Mouse (Mus musculus): ENCODE data around the gene Ptpn3. TPM values are rescaled to one million over a fixed set of nuclear protein-coding genes. Genes with fewer than 3 reads are reported as not detected.

The Ptpn3 gene
- polyA plus RNA-seq, 1 experiment from 2014 or later = 2.7 TPM

DNA sequence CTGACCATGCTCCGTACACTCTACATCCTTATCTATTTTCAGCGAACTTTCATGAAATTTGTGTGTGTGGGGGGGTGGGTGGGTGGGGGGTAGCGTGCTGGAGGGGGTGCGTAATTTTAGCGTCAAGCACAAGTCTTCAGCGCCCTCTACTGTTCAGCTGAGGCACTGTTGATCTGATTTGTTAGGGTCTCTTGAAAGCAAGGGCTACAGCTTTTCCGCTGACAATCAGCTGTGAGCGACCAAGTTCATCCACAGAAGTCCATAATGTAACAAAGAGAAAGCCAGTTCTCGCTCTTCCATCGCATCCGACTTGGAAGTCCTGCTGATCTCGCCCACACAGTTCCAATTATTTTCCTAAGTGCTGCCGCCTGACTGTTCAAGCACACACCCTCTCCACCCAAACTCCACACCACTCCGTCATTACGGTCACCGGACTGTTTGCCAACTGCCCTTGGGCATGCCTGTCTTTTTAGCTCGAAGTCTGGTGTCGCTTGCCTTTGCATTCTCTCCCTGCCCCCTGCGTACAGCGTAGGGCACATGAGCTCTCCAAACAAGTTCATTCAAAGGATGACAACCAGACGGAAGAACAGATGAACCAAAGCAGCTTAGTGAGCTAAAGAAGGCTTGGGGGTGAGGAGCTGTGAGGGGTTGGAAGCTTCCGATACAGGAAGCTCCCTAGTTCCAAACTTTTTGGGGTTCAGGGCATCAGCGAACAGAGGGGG, 19.1 kb upstream of the Ptpn3 start:
- Histone ChIP-seq H3K36me3 (ENCODE audit: control insufficient read depth, insufficient read depth, low read length) (no peaks in the 10 kb centered on the region), H3K27ac (ENCODE audit: low read depth, low read length) (no peak overlapping the region), H3K9ac (ENCODE audit: low read length) (no peak overlapping the region), H3K27me3 (ENCODE audit: control insufficient read depth, insufficient read depth, low read length) (no peaks in the 10 kb centered on the region), H3K9me3 (ENCODE audit: control insufficient read depth, low read length) (no peaks in the 10 kb centered on the region), H3K4me2 (ENCODE audit: low read depth) (no peak overlapping the region), H3K4me3 (ENCODE audit: low read depth, low read length) (no peak overlapping the region), H3K4me1 (ENCODE audit: control insufficient read depth, insufficient read depth, low read length) (no peaks in the 10 kb centered on the region)
- whole genome bisulfite sequencing = 46% methylated on average over 23 of the region's 23 CpGs
- DNase-seq (ENCODE audit: low spot score) = peak; percentile 43
- no peak for ATAC-seq (ENCODE audit: insufficient read depth, low FRiP score, low TSS enrichment)

DNA sequence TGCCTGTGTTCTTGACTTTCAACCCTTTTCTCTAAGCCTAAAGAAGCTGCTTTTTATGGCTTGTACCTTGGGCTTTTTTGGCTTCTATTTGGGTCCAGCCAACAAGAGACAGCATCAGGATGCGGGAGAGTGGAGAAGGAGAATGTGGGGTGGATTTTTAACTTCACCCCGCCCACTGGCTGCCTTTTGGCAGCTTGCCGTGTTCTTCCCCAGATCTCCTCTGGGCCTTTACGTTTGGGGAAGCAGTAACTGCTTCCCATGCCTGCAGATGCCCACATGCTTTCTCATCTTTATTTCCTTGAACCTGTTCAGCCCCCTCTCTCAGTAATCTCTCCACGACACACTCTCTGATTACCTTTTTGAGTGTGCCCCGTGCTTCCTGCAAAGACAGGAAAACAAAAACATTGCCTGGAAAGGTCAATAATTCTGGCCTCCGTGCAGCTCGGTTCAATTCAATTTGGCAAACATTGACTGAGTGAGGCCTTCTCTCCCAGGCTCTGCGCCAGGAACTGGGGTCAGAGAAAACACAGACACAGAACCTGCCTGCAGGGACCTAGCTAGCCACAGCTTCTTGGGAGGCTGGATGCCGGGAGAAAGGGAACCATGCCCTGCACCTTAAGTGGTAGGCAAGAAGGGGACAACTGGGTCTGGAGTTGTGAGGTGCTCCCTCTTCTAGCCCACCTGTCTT, 17.0 kb upstream of the Ptpn3 start:
- H3K36me3 ChIP-seq (ENCODE audit: control insufficient read depth, insufficient read depth, low read length) = no peaks in the 10 kb centered on the region
- no peak for DNase-seq (ENCODE audit: low spot score)
- no peaks in the 10 kb centered on the region for H3K27me3 ChIP-seq (ENCODE audit: control insufficient read depth, insufficient read depth, low read length)
- no peak overlapping the region for H3K4me2 ChIP-seq (ENCODE audit: low read depth)
- no peak for ATAC-seq (ENCODE audit: insufficient read depth, low FRiP score, low TSS enrichment)
- no peak overlapping the region for H3K27ac ChIP-seq (ENCODE audit: low read depth, low read length)
- no peaks in the 10 kb centered on the region for H3K9me3 ChIP-seq (ENCODE audit: control insufficient read depth, low read length)
- no peaks in the 10 kb centered on the region for H3K4me1 ChIP-seq (ENCODE audit: control insufficient read depth, insufficient read depth, low read length)
- 51% methylated on average over 10 of the region's 10 CpGs for WGBS
- H3K4me3 ChIP-seq (ENCODE audit: low read depth, low read length) = no peak overlapping the region
- H3K9ac ChIP-seq (ENCODE audit: low read length) = no peak overlapping the region

GRCm38 (mm10) chr4:57312256-57313166, 10.9 kb upstream of the Ptpn3 start:
- no peak for DNase-seq (ENCODE audit: low spot score)

DNA sequence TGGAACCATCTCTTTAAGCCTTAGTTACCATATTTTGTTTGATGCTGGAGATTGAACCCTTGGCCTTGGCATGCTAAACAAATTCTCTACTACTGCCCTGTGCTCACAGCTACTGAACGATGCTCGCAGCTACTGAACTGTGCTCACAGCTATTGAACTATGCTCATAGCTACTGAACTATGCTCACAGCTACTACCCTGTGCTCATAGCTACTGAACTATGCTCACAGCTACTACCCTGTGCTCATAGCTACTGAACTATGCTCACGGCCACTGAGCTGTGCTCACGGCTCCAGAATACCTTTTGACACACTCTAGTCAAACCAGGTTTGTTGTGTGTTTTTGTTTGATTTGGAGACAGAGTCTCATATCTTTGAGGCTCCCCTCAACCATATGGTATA, 10.1 kb upstream of the Ptpn3 start:
- H3K36me3 ChIP-seq (ENCODE audit: control insufficient read depth, insufficient read depth, low read length) = no peaks in the 10 kb centered on the region
- no peaks in the 10 kb centered on the region for H3K9me3 ChIP-seq (ENCODE audit: control insufficient read depth, low read length)
- no peaks in the 10 kb centered on the region for H3K27me3 ChIP-seq (ENCODE audit: control insufficient read depth, insufficient read depth, low read length)
- no peak for DNase-seq (ENCODE audit: low spot score)
- H3K27ac ChIP-seq (ENCODE audit: low read depth, low read length) = no peak overlapping the region
- WGBS = 94% methylated on average over 4 of the region's 4 CpGs
- no peak overlapping the region for H3K9ac ChIP-seq (ENCODE audit: low read length)
- no peak for ATAC-seq (ENCODE audit: insufficient read depth, low FRiP score, low TSS enrichment)
- H3K4me2 ChIP-seq (ENCODE audit: low read depth) = no peak overlapping the region
- no peak overlapping the region for H3K4me3 ChIP-seq (ENCODE audit: low read depth, low read length)
- no peaks in the 10 kb centered on the region for H3K4me1 ChIP-seq (ENCODE audit: control insufficient read depth, insufficient read depth, low read length)

More at GRCm38 (mm10) chr4:57312256-57313166, 10.9 kb upstream of the Ptpn3 start:
- Histone ChIP-seq H3K4me1 (ENCODE audit: control insufficient read depth, insufficient read depth, low read length) (no peaks in the 10 kb centered on the region), H3K27ac (ENCODE audit: low read depth, low read length) (no peak overlapping the region), H3K9ac (ENCODE audit: low read length) (no peak overlapping the region), H3K4me3 (ENCODE audit: low read depth, low read length) (no peak overlapping the region), H3K9me3 (ENCODE audit: control insufficient read depth, low read length) (no peaks in the 10 kb centered on the region), H3K27me3 (ENCODE audit: control insufficient read depth, insufficient read depth, low read length) (no peaks in the 10 kb centered on the region), H3K4me2 (ENCODE audit: low read depth) (no peak overlapping the region), H3K36me3 (ENCODE audit: control insufficient read depth, insufficient read depth, low read length) (no peaks in the 10 kb centered on the region)
- no peak for ATAC-seq (ENCODE audit: insufficient read depth, low FRiP score, low TSS enrichment)
- 86% methylated on average over 8 of the region's 8 CpGs for WGBS

DNA sequence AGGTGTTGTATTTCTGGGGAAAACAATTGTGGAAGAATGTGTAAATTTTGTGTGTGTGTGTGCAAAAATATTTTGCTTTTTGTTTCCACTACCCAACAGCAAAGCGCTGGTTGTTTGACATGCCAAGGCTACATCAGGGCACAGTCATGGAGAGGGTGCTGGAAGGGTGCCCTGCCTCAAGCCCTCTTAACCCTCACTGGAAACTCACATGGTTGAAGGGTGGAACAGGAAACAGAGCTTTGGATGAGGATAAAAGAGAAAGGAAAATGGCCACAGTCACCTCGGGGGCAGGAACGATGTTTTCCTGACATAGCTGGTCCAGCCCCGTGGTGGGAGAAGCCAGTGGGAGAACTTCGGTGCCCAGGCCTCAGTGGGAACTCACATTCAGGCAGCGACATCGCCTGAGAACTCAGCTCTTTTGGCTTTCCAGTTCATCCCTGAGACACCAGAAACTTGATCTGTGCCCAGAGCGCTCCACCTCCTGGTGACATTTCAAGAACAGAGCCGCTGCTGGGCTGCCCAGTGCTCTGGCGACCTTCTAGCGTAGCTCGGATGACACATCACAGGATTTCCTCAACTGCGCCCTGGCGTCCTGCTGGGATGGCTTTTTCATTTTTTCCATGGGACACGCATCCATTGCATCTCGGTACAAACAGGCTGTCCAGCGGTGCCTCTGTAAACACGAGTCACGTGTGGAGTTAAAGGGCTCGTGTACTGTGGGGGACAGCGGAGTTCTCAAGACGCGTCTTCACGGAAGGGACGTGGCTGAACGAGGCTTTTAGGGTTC, 6.8 kb upstream of the Ptpn3 start:
- H3K4me1 ChIP-seq (ENCODE audit: control insufficient read depth, insufficient read depth, low read length) = no peaks in the 10 kb centered on the region
- peak overlapping the region; percentile 9; the same call in 1 of the 2 replicates for H3K4me2 ChIP-seq (ENCODE audit: low read depth)
- WGBS = 46% methylated on average over 26 of the region's 26 CpGs
- DNase-seq (ENCODE audit: low spot score) = peak; percentile 26
- no peak overlapping the region for H3K4me3 ChIP-seq (ENCODE audit: low read depth, low read length)
- H3K9ac ChIP-seq (ENCODE audit: low read length) = no peak overlapping the region
- ATAC-seq (ENCODE audit: insufficient read depth, low FRiP score, low TSS enrichment) = no peak
- H3K27me3 ChIP-seq (ENCODE audit: control insufficient read depth, insufficient read depth, low read length) = no peaks in the 10 kb centered on the region
- H3K27ac ChIP-seq (ENCODE audit: low read depth, low read length) = no peak overlapping the region
- H3K36me3 ChIP-seq (ENCODE audit: control insufficient read depth, insufficient read depth, low read length) = no peaks in the 10 kb centered on the region
- H3K9me3 ChIP-seq (ENCODE audit: control insufficient read depth, low read length) = no peaks in the 10 kb centered on the region

GRCm38 (mm10) chr4:57307747-57308146, 6.1 kb upstream of the Ptpn3 start:
- H3K9ac ChIP-seq (ENCODE audit: low read length) = no peak overlapping the region

DNA sequence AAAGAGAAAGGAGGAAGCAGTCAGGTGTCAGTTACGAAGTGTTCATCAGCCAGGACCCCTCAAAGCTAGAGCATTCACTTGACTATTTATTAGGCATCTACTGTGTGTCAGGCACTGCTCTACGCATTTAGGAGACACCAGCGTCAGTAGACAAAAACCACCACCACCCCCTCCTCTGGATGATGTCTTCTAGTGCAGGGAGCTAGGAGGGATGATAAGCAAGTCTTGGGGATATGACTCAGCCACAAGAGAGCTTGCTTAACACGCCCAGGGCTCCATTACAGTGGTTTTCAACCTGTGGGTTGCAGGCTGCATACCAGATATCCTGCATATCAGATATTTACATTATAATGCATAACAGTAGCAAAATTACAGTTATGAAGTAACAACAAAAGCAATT, 4.6 kb upstream of the Ptpn3 start:
- Histone ChIP-seq H3K9me3 (ENCODE audit: control insufficient read depth, low read length) (no peaks in the 10 kb centered on the region), H3K36me3 (ENCODE audit: control insufficient read depth, insufficient read depth, low read length) (no peaks in the 10 kb centered on the region), H3K27me3 (ENCODE audit: control insufficient read depth, insufficient read depth, low read length) (no peaks in the 10 kb centered on the region), H3K4me3 (ENCODE audit: low read depth, low read length) (no peak overlapping the region), H3K9ac (ENCODE audit: low read length) (no peak overlapping the region), H3K4me1 (ENCODE audit: control insufficient read depth, insufficient read depth, low read length) (no peaks in the 10 kb centered on the region), H3K4me2 (ENCODE audit: low read depth) (no peak overlapping the region), H3K27ac (ENCODE audit: low read depth, low read length) (no peak overlapping the region)
- no peak for DNase-seq (ENCODE audit: low spot score)
- ATAC-seq (ENCODE audit: insufficient read depth, low FRiP score, low TSS enrichment) = no peak
- WGBS = 93% methylated on average over 4 of the region's 4 CpGs

More at GRCm38 (mm10) chr4:57307747-57308146, 6.1 kb upstream of the Ptpn3 start:
- Histone ChIP-seq H3K4me1 (ENCODE audit: control insufficient read depth, insufficient read depth, low read length) (no peaks in the 10 kb centered on the region), H3K27ac (ENCODE audit: low read depth, low read length) (no peak overlapping the region), H3K4me3 (ENCODE audit: low read depth, low read length) (no peak overlapping the region), H3K36me3 (ENCODE audit: control insufficient read depth, insufficient read depth, low read length) (no peaks in the 10 kb centered on the region), H3K4me2 (ENCODE audit: low read depth) (no peak overlapping the region), H3K9me3 (ENCODE audit: control insufficient read depth, low read length) (no peaks in the 10 kb centered on the region), H3K27me3 (ENCODE audit: control insufficient read depth, insufficient read depth, low read length) (no peaks in the 10 kb centered on the region)
- ATAC-seq (ENCODE audit: insufficient read depth, low FRiP score, low TSS enrichment) (no peak), DNase-seq (ENCODE audit: low spot score) (no peak)
- WGBS = 77% methylated on average over 4 of the region's 4 CpGs

GRCm38 (mm10) chr4:57305644-57306043, 4.0 kb upstream of the Ptpn3 start:
- no peak overlapping the region for H3K27ac ChIP-seq (ENCODE audit: low read depth, low read length)
- peak; percentile 46 for DNase-seq (ENCODE audit: low spot score)

More at GRCm38 (mm10) chr4:57305644-57306043, 4.0 kb upstream of the Ptpn3 start:
- peaks cover 4% of the 10 kb centered on the region for H3K4me1 ChIP-seq (ENCODE audit: control insufficient read depth, insufficient read depth, low read length)
- no peak for ATAC-seq (ENCODE audit: insufficient read depth, low FRiP score, low TSS enrichment)
- H3K36me3 ChIP-seq (ENCODE audit: control insufficient read depth, insufficient read depth, low read length) = no peaks in the 10 kb centered on the region
- H3K4me3 ChIP-seq (ENCODE audit: low read depth, low read length) = no peak overlapping the region
- H3K4me2 ChIP-seq (ENCODE audit: low read depth) = no peak overlapping the region
- H3K27me3 ChIP-seq (ENCODE audit: control insufficient read depth, insufficient read depth, low read length) = peaks cover 4% of the 10 kb centered on the region
- 56% methylated on average over 7 of the region's 7 CpGs for WGBS
- H3K9me3 ChIP-seq (ENCODE audit: control insufficient read depth, low read length) = no peaks in the 10 kb centered on the region
- H3K9ac ChIP-seq (ENCODE audit: low read length) = no peak overlapping the region

Measured in neural tube, embryonic 11.5 days (tissue).